Comparison of ENCODE assay signal across 9 mouse cellular contexts in the genomic region with DNA sequence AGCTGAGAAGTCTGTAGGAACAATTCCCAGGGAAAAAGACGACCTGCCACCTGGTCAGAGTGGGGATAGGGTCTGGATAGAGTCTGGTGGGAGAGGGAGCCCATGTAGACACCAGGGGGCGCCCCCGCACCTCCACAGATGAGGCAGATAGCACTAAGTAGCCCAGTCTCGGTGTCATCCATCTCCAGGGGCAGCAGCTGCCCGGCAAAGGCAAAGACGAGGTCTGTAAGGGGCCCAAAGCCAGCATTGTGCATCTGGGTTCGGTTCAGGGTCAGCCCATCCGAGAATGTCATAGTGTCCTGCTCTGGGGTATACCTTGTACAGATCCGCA. TPM values are rescaled to one million over a fixed set of nuclear protein-coding genes. Genes with fewer than 3 reads are reported as not detected.
DNase-seq lines count a peak whose midpoint lies in the region; ATAC-seq and TF ChIP-seq lines count a peak whose summit lies in the region.
"Had no signal": no experiment of that assay in that cellular context is flagged by ENCODE, and none has a peak within 500 bp of the region (broad histone marks: within the 10 kb centered on the region; RNA-seq: fewer than 3 reads in every experiment).

No protein-coding gene starts in this region.

- H3K9me3 ChIP-seq in ES-Bruce4 (replicated peaks; ENCODE audit: control insufficient read depth, insufficient read depth, low read length, poor library complexity, severe bottlenecking): no peaks in the 10 kb centered on the region
- no peaks in the 10 kb centered on the region for H3K9me3 ChIP-seq in embryonic facial prominence, embryonic 13.5 days
- H3K9me3 ChIP-seq in heart, embryonic 16.5 days (replicated peaks; ENCODE audit: control insufficient read depth, low read length): no peaks in the 10 kb centered on the region
- H3K9me3 ChIP-seq in lung, embryonic 16.5 days (ENCODE audit: control insufficient read depth, low read length): no peaks in the 10 kb centered on the region
- H3K9me3 ChIP-seq: liver, embryonic 15.5 days had no signal

- H3K4me2 ChIP-seq in embryonic facial prominence, embryonic 13.5 days: no peak overlapping the region
- no peak overlapping the region for H3K4me2 ChIP-seq in heart, embryonic 16.5 days (ENCODE audit: low read depth, low read length)
- no peak overlapping the region for H3K4me2 ChIP-seq in lung, embryonic 16.5 days (ENCODE audit: low read depth, low read length)
- H3K4me2 ChIP-seq: liver, embryonic 15.5 days had no signal

- no peak for ATAC-seq in embryonic facial prominence, embryonic 13.5 days (ENCODE audit: insufficient number of reproducible peaks, insufficient read depth, low FRiP score, low TSS enrichment, low read depth)
- peak; percentile 56; the same call in 1 of the 2 replicates for ATAC-seq in heart, embryonic 16.5 days (replicated peaks; ENCODE audit: extremely low read depth, insufficient read depth, low FRiP score)
- peak; percentile 47; the same call in 1 of the 2 replicates for ATAC-seq in lung, embryonic 16.5 days (ENCODE audit: low read depth)

- H3K9ac ChIP-seq in ES-Bruce4 (ENCODE audit: low read depth, poor library complexity, severe bottlenecking): 0 out of 2 replicates have a peak overlapping the region, but pooled peaks have one; percentile 9
- H3K9ac ChIP-seq in embryonic facial prominence, embryonic 13.5 days: no peak overlapping the region
- H3K9ac ChIP-seq in heart, embryonic 16.5 days (ENCODE audit: low read length): no peak overlapping the region
- H3K9ac ChIP-seq in lung, embryonic 16.5 days (ENCODE audit: low read length): no peak overlapping the region
- H3K9ac ChIP-seq: liver, embryonic 15.5 days had no signal

- H3K27me3 ChIP-seq in ES-Bruce4 (ENCODE audit: control insufficient read depth, insufficient read depth, low read length, poor library complexity, severe bottlenecking): no peaks in the 10 kb centered on the region
- H3K27me3 ChIP-seq in embryonic facial prominence, embryonic 13.5 days: no peaks in the 10 kb centered on the region
- peaks cover 8% of the 10 kb centered on the region; the same call in 1 of the 2 replicates for H3K27me3 ChIP-seq in heart, embryonic 16.5 days (ENCODE audit: control insufficient read depth, insufficient read depth, low read length)
- no peaks in the 10 kb centered on the region for H3K27me3 ChIP-seq in lung, embryonic 16.5 days (ENCODE audit: control insufficient read depth, insufficient read depth, low read depth, low read length)

- TF ChIP-seq EP300 in ES-Bruce4 (IDR thresholded peaks at IDR 0.05; ENCODE audit: insufficient read depth, low read depth, low read length): 0 out of 2 replicates have a peak, but pooled peaks have one; percentile 27

- peaks cover 10% of the 10 kb centered on the region for H3K4me1 ChIP-seq in ES-Bruce4 (ENCODE audit: control insufficient read depth, insufficient read depth, low read length)
- H3K4me1 ChIP-seq in bone marrow, adult 2 months (ENCODE audit: control insufficient read depth, insufficient read depth, low read length): peaks cover 5% of the 10 kb centered on the region
- peaks cover 49% of the 10 kb centered on the region for H3K4me1 ChIP-seq in embryonic facial prominence, embryonic 13.5 days
- peaks cover 15% of the 10 kb centered on the region for H3K4me1 ChIP-seq in heart, embryonic 16.5 days (ENCODE audit: control insufficient read depth, insufficient read depth, low read length)
- H3K4me1 ChIP-seq in lung, embryonic 16.5 days (replicated peaks; ENCODE audit: control insufficient read depth, insufficient read depth, low read length): peaks cover 45% of the 10 kb centered on the region
- H3K4me1 ChIP-seq in olfactory bulb, adult 2 months (ENCODE audit: control insufficient read depth, insufficient read depth, low read length): peaks cover 16% of the 10 kb centered on the region

- peaks cover 13% of the 10 kb centered on the region for H3K36me3 ChIP-seq in ES-Bruce4 (ENCODE audit: control insufficient read depth, insufficient read depth, low read length, poor library complexity, severe bottlenecking)
- peaks cover 78% of the 10 kb centered on the region for H3K36me3 ChIP-seq in embryonic facial prominence, embryonic 13.5 days
- H3K36me3 ChIP-seq in heart, embryonic 16.5 days (ENCODE audit: control insufficient read depth, insufficient read depth): no peaks in the 10 kb centered on the region
- peaks cover 30% of the 10 kb centered on the region for H3K36me3 ChIP-seq in lung, embryonic 16.5 days (ENCODE audit: control insufficient read depth, insufficient read depth, low read length)
- H3K36me3 ChIP-seq: liver, embryonic 15.5 days had no signal

- peak; percentile 92 to 93 for DNase-seq in kidney, postnatal 4 days
- DNase-seq in thymus, postnatal 36 days: peak; percentile 76 to 78

- TF ChIP-seq POLR2A in ES-Bruce4 (IDR thresholded peaks at IDR 0.05; ENCODE audit: insufficient read depth, low read length): no peak
- no peak for TF ChIP-seq POLR2A in bone marrow, adult 2 months (IDR thresholded peaks at IDR 0.05; ENCODE audit: borderline replicate concordance, control insufficient read depth, low read depth, low read length)
- no peak for TF ChIP-seq POLR2A in olfactory bulb, adult 2 months (IDR thresholded peaks at IDR 0.05; ENCODE audit: insufficient read depth, low read depth, low read length)

- peak overlapping the region; percentile 84 for H3K27ac ChIP-seq in ES-Bruce4 (ENCODE audit: insufficient read depth, low read length)
- no peak overlapping the region for H3K27ac ChIP-seq in bone marrow, adult 2 months (ENCODE audit: control insufficient read depth, insufficient read depth, low read depth, low read length, poor library complexity)
- H3K27ac ChIP-seq in embryonic facial prominence, embryonic 13.5 days: 0 out of 2 replicates have a peak overlapping the region, but pooled peaks have one; percentile 8
- H3K27ac ChIP-seq in heart, embryonic 16.5 days (ENCODE audit: low read length): no peak overlapping the region
- peak overlapping the region; percentile 30; the same call in 1 of the 2 replicates for H3K27ac ChIP-seq in lung, embryonic 16.5 days (ENCODE audit: low read length)
- H3K27ac ChIP-seq in olfactory bulb, adult 2 months (ENCODE audit: insufficient read depth, low read depth, low read length): no peak overlapping the region
- H3K27ac ChIP-seq: liver, embryonic 15.5 days had no signal

- peak overlapping the region; percentile 33; the same call in 1 of the 2 replicates for H3K4me3 ChIP-seq in ES-Bruce4 (ENCODE audit: low read depth, low read length)
- no peak overlapping the region for H3K4me3 ChIP-seq in bone marrow, adult 2 months (replicated peaks; ENCODE audit: control insufficient read depth, low read depth, low read length)
- H3K4me3 ChIP-seq in embryonic facial prominence, embryonic 13.5 days: no peak overlapping the region
- H3K4me3 ChIP-seq in heart, embryonic 16.5 days (ENCODE audit: low read length): no peak overlapping the region
- H3K4me3 ChIP-seq in lung, embryonic 16.5 days (ENCODE audit: low read length): no peak overlapping the region
- no peak overlapping the region for H3K4me3 ChIP-seq in olfactory bulb, adult 2 months (ENCODE audit: insufficient read depth, low read depth, low read length)
- H3K4me3 ChIP-seq: liver, embryonic 15.5 days had no signal

- whole genome bisulfite sequencing in bone marrow, adult 2 months: 21% methylated on average over 9 of the region's 9 CpGs
- 15% methylated on average over 9 of the region's 9 CpGs for WGBS in embryonic facial prominence, embryonic 13.5 days
- 15% methylated on average over 9 of the region's 9 CpGs for WGBS in heart, embryonic 16.5 days
- 10% methylated on average over 9 of the region's 9 CpGs for WGBS in lung, embryonic 16.5 days
- WGBS in olfactory bulb, adult 2 months: 15% methylated on average over 9 of the region's 9 CpGs

- peak; percentile 85 for TF ChIP-seq CTCF in ES-Bruce4 (IDR thresholded peaks at IDR 0.05; ENCODE audit: low read depth, low read length)
- TF ChIP-seq CTCF in bone marrow, adult 2 months (IDR thresholded peaks at IDR 0.05; ENCODE audit: control insufficient read depth, insufficient read depth, low read length): peak; percentile 85
- TF ChIP-seq CTCF in olfactory bulb, adult 2 months (IDR thresholded peaks at IDR 0.05; ENCODE audit: insufficient read depth, low read depth, low read length): peak; percentile 69

RNA-seq across cellular contexts. Expression of a gene that starts 7.5 kb away (rescaled TPM):
- 3.1 and 9.7 TPM in 2 replicates for polyA plus RNA-seq in ES-Bruce4 (2011; ENCODE audit: insufficient read depth, insufficient read length, low read depth, missing spikeins)
- 39.1 and 140 TPM in 2 replicates for polyA plus RNA-seq in bone marrow, adult 2 months (2011; ENCODE audit: insufficient read depth, insufficient read length, low replicate concordance, missing spikeins)
- 3.0 and 3.3 TPM in 2 replicates for polyA plus RNA-seq in embryonic facial prominence, embryonic 13.5 days (2015; fragmentation: Nextera tagmentation; extraction: Ambion mirVana)
- polyA plus RNA-seq in heart, embryonic 16.5 days (2015; fragmentation: Nextera tagmentation; extraction: Ambion mirVana): 3.9 and 6.9 TPM in 2 replicates
- 3.0 and 3.9 TPM in 2 replicates for polyA plus RNA-seq in lung, embryonic 16.5 days (2015; fragmentation: Nextera tagmentation; extraction: Ambion mirVana)
- not detected in 2 replicates for polyA plus RNA-seq in olfactory bulb, adult 2 months (2012; ENCODE audit: insufficient read depth, insufficient read length, low replicate concordance, missing spikeins)

RNA-seq across cellular contexts. Expression of a gene that starts 18.1 kb away (rescaled TPM):
- 38.6 and 42.7 TPM in 2 replicates for polyA plus RNA-seq in ES-Bruce4 (2011; ENCODE audit: insufficient read depth, insufficient read length, low read depth, missing spikeins)
- 17.1 and 36.3 TPM in 2 replicates for polyA plus RNA-seq in bone marrow, adult 2 months (2011; ENCODE audit: insufficient read depth, insufficient read length, low replicate concordance, missing spikeins)
- 135 and 143 TPM in 2 replicates for polyA plus RNA-seq in embryonic facial prominence, embryonic 13.5 days (2015; fragmentation: Nextera tagmentation; extraction: Ambion mirVana)
- polyA plus RNA-seq in heart, embryonic 16.5 days (2015; fragmentation: Nextera tagmentation; extraction: Ambion mirVana): 8.9 and 11.8 TPM in 2 replicates
- 46.7 and 46.9 TPM in 2 replicates for polyA plus RNA-seq in lung, embryonic 16.5 days (2015; fragmentation: Nextera tagmentation; extraction: Ambion mirVana)
- not detected in 2 replicates for polyA plus RNA-seq in olfactory bulb, adult 2 months (2012; ENCODE audit: insufficient read depth, insufficient read length, low replicate concordance, missing spikeins)

RNA-seq across cellular contexts. Expression of a gene that starts 31.1 kb away (rescaled TPM):
- 0.81 and 1.1 TPM in 2 replicates for polyA plus RNA-seq in ES-Bruce4 (2011; ENCODE audit: insufficient read depth, insufficient read length, low read depth, missing spikeins)
- polyA plus RNA-seq in bone marrow, adult 2 months (2011; ENCODE audit: insufficient read depth, insufficient read length, low replicate concordance, missing spikeins): not detected in 2 replicates
- 1.9 and 2.3 TPM in 2 replicates for polyA plus RNA-seq in embryonic facial prominence, embryonic 13.5 days (2015; fragmentation: Nextera tagmentation; extraction: Ambion mirVana)
- 0.11 and 0.12 TPM in 2 replicates for polyA plus RNA-seq in heart, embryonic 16.5 days (2015; fragmentation: Nextera tagmentation; extraction: Ambion mirVana)
- polyA plus RNA-seq in lung, embryonic 16.5 days (2015; fragmentation: Nextera tagmentation; extraction: Ambion mirVana): 0.34 and 0.57 TPM in 2 replicates
- polyA plus RNA-seq in olfactory bulb, adult 2 months (2012; ENCODE audit: insufficient read depth, insufficient read length, low replicate concordance, missing spikeins): not detected in 2 replicates
- polyA plus RNA-seq: liver, embryonic 15.5 days had no signal

RNA-seq across cellular contexts. Expression of a gene that starts 34.7 kb away (rescaled TPM):
- 17.8 and 19.3 TPM in 2 replicates for polyA plus RNA-seq in ES-Bruce4 (2011; ENCODE audit: insufficient read depth, insufficient read length, low read depth, missing spikeins)
- 13.6 and 18.5 TPM in 2 replicates for polyA plus RNA-seq in bone marrow, adult 2 months (2011; ENCODE audit: insufficient read depth, insufficient read length, low replicate concordance, missing spikeins)
- polyA plus RNA-seq in embryonic facial prominence, embryonic 13.5 days (2015; fragmentation: Nextera tagmentation; extraction: Ambion mirVana): 89.6 and 102 TPM in 2 replicates
- polyA plus RNA-seq in heart, embryonic 16.5 days (2015; fragmentation: Nextera tagmentation; extraction: Ambion mirVana): 38.3 and 43.7 TPM in 2 replicates
- polyA plus RNA-seq in lung, embryonic 16.5 days (2015; fragmentation: Nextera tagmentation; extraction: Ambion mirVana): 69.5 and 70.6 TPM in 2 replicates
- polyA plus RNA-seq in olfactory bulb, adult 2 months (2012; ENCODE audit: insufficient read depth, insufficient read length, low replicate concordance, missing spikeins): not detected in 2 replicates

RNA-seq across cellular contexts. Expression of a gene that starts 36.2 kb away (rescaled TPM):
- polyA plus RNA-seq in ES-Bruce4 (2011; ENCODE audit: insufficient read depth, insufficient read length, low read depth, missing spikeins): 53.7 and 54.3 TPM in 2 replicates
- polyA plus RNA-seq in bone marrow, adult 2 months (2011; ENCODE audit: insufficient read depth, insufficient read length, low replicate concordance, missing spikeins): 22.8 and 34.5 TPM in 2 replicates
- polyA plus RNA-seq in embryonic facial prominence, embryonic 13.5 days (2015; fragmentation: Nextera tagmentation; extraction: Ambion mirVana): 82.4 and 86.3 TPM in 2 replicates
- 30.2 and 33.2 TPM in 2 replicates for polyA plus RNA-seq in heart, embryonic 16.5 days (2015; fragmentation: Nextera tagmentation; extraction: Ambion mirVana)
- 64.0 and 67.0 TPM in 2 replicates for polyA plus RNA-seq in lung, embryonic 16.5 days (2015; fragmentation: Nextera tagmentation; extraction: Ambion mirVana)
- polyA plus RNA-seq in olfactory bulb, adult 2 months (2012; ENCODE audit: insufficient read depth, insufficient read length, low replicate concordance, missing spikeins): 123 TPM in 1 of 2 replicates, not detected in the other

Comparison
In these comparisons a context has a peak if more than half of its experiments do, and no peak if none do; other contexts are left out.
1. H3K27ac ChIP-seq: peak in ES-Bruce4 (single experiment), embryonic facial prominence, embryonic 13.5 days (single experiment) and lung, embryonic 16.5 days (single experiment); none in bone marrow, adult 2 months (single experiment), heart, embryonic 16.5 days (single experiment) and olfactory bulb, adult 2 months (single experiment).
2. Peak in every context shown above with its lines, with median percentiles within 50 percentile points of each other: CTCF ChIP-seq.